Mouse (Mus musculus) midbrain, postnatal 0 days (tissue): ENCODE results near the gene Pnpla7. TPM values are rescaled to one million over a fixed set of nuclear protein-coding genes. Genes with fewer than 3 reads are reported as not detected.
"Not testable (repeated sequence)": the region's sequence is repeated elsewhere in the genome, so short reads cannot be mapped to it uniquely, and the experiment has no call there.

Experiments
- ATAC-seq: fragments of 200-750 bp; cut with Nextera tagmentation; 2 replicates; pipeline ENCODE4 v1.8.0; 2017; ENCODE audit warnings: moderate number of reproducible peaks, mild to moderate bottlenecking, moderate TSS enrichment, moderate library complexity; ENCODE audit not compliant: low FRiP score
- DNase-seq: peaks from one replicate; pipeline ENCODE4 v3.0.0-alpha.2; 2015; ENCODE audit warnings: low spot score
- H3K27ac ChIP-seq: fragments of 300-500 bp; sonication (generic); 2 replicates; pipeline ENCODE4 v1.5.1; 2014; ENCODE audit warnings: low read depth, mild to moderate bottlenecking, low read length, mixed read lengths
- H3K27me3 ChIP-seq: fragments of 300-500 bp; sonication (generic); 2 replicates; pipeline ENCODE4 v1.6.1; 2014; ENCODE audit warnings: low read length, control low read depth, mixed read lengths; ENCODE audit not compliant: insufficient read depth
- H3K36me3 ChIP-seq: fragments of 300-500 bp; sonication (generic); 2 replicates; pipeline ENCODE4 v1.6.1; 2014; ENCODE audit warnings: low read length, control low read depth, mixed read lengths; ENCODE audit not compliant: insufficient read depth
- H3K4me1 ChIP-seq: fragments of 300-500 bp; sonication (generic); 2 replicates; pipeline ENCODE4 v1.6.1; 2014; ENCODE audit warnings: mild to moderate bottlenecking, control low read depth, antibody characterized with exemption, low read length, mixed read lengths; ENCODE audit not compliant: insufficient read depth
- H3K4me2 ChIP-seq: fragments of 300-500 bp; sonication (generic); 2 replicates; pipeline ENCODE4 v1.6.1; 2014; ENCODE audit warnings: low read depth, mild to moderate bottlenecking, low read length, mixed read lengths; ENCODE audit not compliant: poor library complexity, severe bottlenecking
- H3K4me3 ChIP-seq: fragments of 300-500 bp; sonication (generic); 2 replicates; pipeline ENCODE4 v1.5.1; 2014; ENCODE audit warnings: low read depth, mild to moderate bottlenecking, low read length, moderate library complexity
- H3K9ac ChIP-seq: fragments of 300-500 bp; sonication (generic); replicated peaks from 2 replicates; pipeline ENCODE4 v1.6.1; 2014; ENCODE audit warnings: mild to moderate bottlenecking, low read length, moderate library complexity, mixed read lengths; ENCODE audit not compliant: poor library complexity, severe bottlenecking
- H3K9me3 ChIP-seq: fragments of 300-500 bp; sonication (generic); 2 replicates; pipeline ENCODE4 v1.6.1; 2016; ENCODE audit warnings: low read length, control low read depth
- CTCF ChIP-seq: IDR thresholded peaks from 2 replicates; pipeline ENCODE4 v1.5.1; 2016; ENCODE audit warnings: antibody characterized with exemption, mild to moderate bottlenecking
- WGBS: fragments of 180-500 bp; shearing (Covaris S2); extraction: QIAGEN DNeasy Blood & Tissue Kit; methylation state at CpG from one replicate; pipeline ENCODE4 v1.1.7; 2014; 5-methylcytosine and 5-hydroxymethylcytosine counted together
- polyA plus RNA-seq: library from polyadenylated mRNA; unstranded; fragments of >200 nt; fragmentation: Nextera tagmentation; extraction: Ambion mirVana; gene quantifications from 2 replicates; pipeline ENCODE4 v1.2.1, GENCODE M21; 2015
- total RNA-seq: library from RNA; depleted of rRNA; stranded (reverse); fragments of >200 nt; gene quantifications from 2 replicates; pipeline ENCODE4 v1.2.3, GENCODE M21; 2014

Gene Pnpla7
- total and polyA plus RNA-seq, 2 experiments from 2014 or later, result 3.2 to 3.6 TPM

- DNase-seq, result no peak
- H3K36me3 ChIP-seq, result peaks cover 20% of the 10 kb centered on the region
- H3K9me3 ChIP-seq, result no peaks in the 10 kb centered on the region
- H3K9ac ChIP-seq, result peak overlapping the region; percentile 88
- ATAC-seq, result no peak
- TF ChIP-seq CTCF, result no peak
- H3K4me1 ChIP-seq, result peaks cover 5% of the 10 kb centered on the region; the same call in 1 of the 2 replicates
- WGBS, result under 1% methylated on average over 31 of the region's 31 CpGs
- H3K4me2 ChIP-seq, result peak overlapping the region; percentile 95
- H3K27ac ChIP-seq, result peak overlapping the region; percentile 63
- H3K27me3 ChIP-seq, result no peaks in the 10 kb centered on the region
- H3K4me3 ChIP-seq, result peak overlapping the region; percentile 98
These were observed 25.7 kb upstream of the Pnpla7 start for GRCm38 (mm10) chr2:24950189-24950535.

- Histone ChIP-seq H3K9ac (no peak overlapping the region), H3K4me1 (peaks cover 5% of the 10 kb centered on the region; the same call in 1 of the 2 replicates), H3K4me3 (no peak overlapping the region), H3K27me3 (no peaks in the 10 kb centered on the region), H3K4me2 (no peak overlapping the region), H3K36me3 (peaks cover 21% of the 10 kb centered on the region), H3K9me3 (no peaks in the 10 kb centered on the region), H3K27ac (no peak overlapping the region)
- ATAC-seq (no peak), DNase-seq (no peak)
- TF ChIP-seq CTCF, result no peak
- WGBS, result 87% methylated on average over 4 of the region's 4 CpGs
These were observed 23.2 kb upstream of the Pnpla7 start for GRCm38 (mm10) chr2:24952537-24953055.

GRCm38 (mm10) chr2:24960910-24961309 is 14.9 kb upstream of the Pnpla7 start:
- Histone ChIP-seq H3K9me3 (no peaks in the 10 kb centered on the region), H3K4me1 (peaks cover 6% of the 10 kb centered on the region; the same call in 1 of the 2 replicates), H3K4me2 (no peak overlapping the region), H3K27ac (no peak overlapping the region), H3K27me3 (no peaks in the 10 kb centered on the region), H3K36me3 (peaks cover 30% of the 10 kb centered on the region), H3K9ac (no peak overlapping the region), H3K4me3 (no peak overlapping the region)
- ATAC-seq, result no peak
- DNase-seq, result peak; percentile 40
- peak; percentile 73 for TF ChIP-seq CTCF
- 31% methylated on average over 3 of the region's 3 CpGs for WGBS

GRCm38 (mm10) chr2:24962304-24963000 is 13.4 kb upstream of the Pnpla7 start, which contains the start of gene Dph7:
TSS of gene Dph7 (plus strand) at chr2:24962400.
- Histone ChIP-seq H3K4me3 (peak within 1 kb of the TSS; percentile 78), H3K4me2 (peak within 1 kb of the TSS; percentile 82), H3K9me3 (no peaks in the 10 kb centered on the region), H3K4me1 (peaks cover 6% of the 10 kb centered on the region; the same call in 1 of the 2 replicates), H3K9ac (peak within 1 kb of the TSS; percentile 88), H3K27me3 (no peaks in the 10 kb centered on the region), H3K27ac (peak within 1 kb of the TSS; percentile 77), H3K36me3 (peaks cover 35% of the 10 kb centered on the region)
- DNase-seq (peak; percentile 92), ATAC-seq (peak; percentile 92)
- WGBS, result 1% methylated on average over 28 of the region's 28 CpGs
- peak; percentile 98 for TF ChIP-seq CTCF

- H3K36me3 ChIP-seq, result peaks cover 28% of the 10 kb centered on the region
- 84% methylated on average over 4 of the region's 4 CpGs for WGBS
These were observed 5.4 kb upstream of the Pnpla7 start for GRCm38 (mm10) chr2:24970386-24970785.

GRCm38 (mm10) chr2:24974452-24974851 is 1.4 kb upstream of the Pnpla7 start:
- H3K4me1 ChIP-seq, H3K27me3 ChIP-seq, DNase-seq, ATAC-seq, H3K9me3 ChIP-seq: not testable (repeated sequence)
- Histone ChIP-seq H3K9ac (peak overlapping the region; percentile 72), H3K4me3 (peak overlapping the region; percentile 48), H3K27ac (peak overlapping the region; percentile 77), H3K4me2 (peak overlapping the region; percentile 94), H3K36me3 (peaks cover 16% of the 10 kb centered on the region)
- under 1% methylated on average over 17 of the region's 17 CpGs for WGBS

More at GRCm38 (mm10) chr2:24970386-24970785, 5.4 kb upstream of the Pnpla7 start:
- DNase-seq (no peak), ATAC-seq (no peak)
- H3K9ac ChIP-seq, result no peak overlapping the region
- H3K9me3 ChIP-seq, result no peaks in the 10 kb centered on the region
- H3K4me3 ChIP-seq, result no peak overlapping the region
- peaks cover 3% of the 10 kb centered on the region; the same call in 1 of the 2 replicates for H3K4me1 ChIP-seq
- H3K27ac ChIP-seq, result no peak overlapping the region
- no peak for TF ChIP-seq CTCF
- H3K27me3 ChIP-seq, result no peaks in the 10 kb centered on the region
- H3K4me2 ChIP-seq, result no peak overlapping the region
